Mouse (Mus musculus) spleen, adult 2 months (tissue): ENCODE measurements around the gene Prr36.

ENCODE experiments used
- CTCF ChIP-seq: fragments of 200-500 bp; IDR thresholded peaks from 2 replicates; pipeline ENCODE4 v1.5.1; 2011; ENCODE audit warnings: mild to moderate bottlenecking, inconsistent platforms; ENCODE audit not compliant: insufficient read depth, insufficient read length, insufficient replicate concordance; ENCODE audit errors: extremely low read depth
- POLR2A ChIP-seq: fragments of 200-500 bp; IDR thresholded peaks from 2 replicates; pipeline ENCODE4 v1.6.1; 2011; ENCODE audit warnings: low read depth, low read length, inconsistent platforms

DNA sequence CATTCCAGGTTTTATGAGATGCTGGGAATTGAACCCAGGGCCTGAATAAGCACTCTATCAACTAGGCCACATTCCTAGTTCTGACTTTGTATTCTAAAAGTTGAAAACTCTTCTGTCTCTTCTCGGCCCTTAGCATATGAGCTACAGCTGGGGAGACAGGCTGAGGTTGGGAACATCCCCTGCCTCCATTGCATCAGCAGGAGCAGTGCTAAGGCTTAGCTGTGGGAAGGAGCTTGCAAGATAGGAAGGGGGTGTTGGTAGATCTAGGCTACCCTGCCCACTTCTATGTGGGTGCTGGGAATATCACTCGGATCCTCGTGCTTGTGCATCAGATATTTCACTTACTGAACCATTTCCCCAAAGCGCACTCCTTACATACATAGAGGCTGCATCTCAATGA lies 10.7 kb upstream of the Prr36 start:
- TF ChIP-seq POLR2A (no peak), CTCF (no peak)
